12 mouse cellular contexts compared by ENCODE assay signal in genomic region chr11:107513047-107513446, GRCm38 (mm10). TPM values are rescaled to one million over a fixed set of nuclear protein-coding genes. Genes with fewer than 3 reads are reported as not detected.
DNase-seq lines count a peak whose midpoint lies in the region; ATAC-seq and TF ChIP-seq lines count a peak whose summit lies in the region.
"Had no signal": no experiment of that assay in that cellular context is flagged by ENCODE, and none has a peak within 500 bp of the region (broad histone marks: within the 10 kb centered on the region; RNA-seq: fewer than 3 reads in every experiment).

No protein-coding gene starts in this region.

- no peaks in the 10 kb centered on the region for H3K27me3 ChIP-seq in heart, embryonic 10.5 days (ENCODE audit: insufficient read depth, poor library complexity, severe bottlenecking)
- H3K27me3 ChIP-seq in lung, embryonic 16.5 days (ENCODE audit: control insufficient read depth, insufficient read depth, low read depth, low read length), result no peaks in the 10 kb centered on the region
- H3K27me3 ChIP-seq in heart, embryonic 12.5 days (replicated peaks), result no peaks in the 10 kb centered on the region
- H3K27me3 ChIP-seq in midbrain, embryonic 16.5 days (ENCODE audit: control insufficient read depth, insufficient read depth, low read depth, low read length), result no peaks in the 10 kb centered on the region

- peak; percentile 13; the same call in 1 of the 2 replicates for ATAC-seq in lung, embryonic 16.5 days (ENCODE audit: low read depth)
- no peak for ATAC-seq in heart, embryonic 12.5 days (ENCODE audit: insufficient number of reproducible peaks, low FRiP score)
- peak; percentile 54 for ATAC-seq in midbrain, embryonic 16.5 days
- ATAC-seq: forebrain, embryonic 13.5 days had no signal

- 77% methylated on average over 10 of the region's 10 CpGs for WGBS in heart, embryonic 10.5 days
- 50% methylated on average over 10 of the region's 10 CpGs for WGBS in lung, embryonic 16.5 days
- WGBS in lung, adult 2 months, result 41% methylated on average over 10 of the region's 10 CpGs
- 52% methylated on average over 10 of the region's 10 CpGs for WGBS in heart, embryonic 12.5 days
- 68% methylated on average over 10 of the region's 10 CpGs for WGBS in midbrain, embryonic 16.5 days

- no peak overlapping the region for H3K4me3 ChIP-seq in heart, embryonic 10.5 days
- no peak overlapping the region for H3K4me3 ChIP-seq in lung, embryonic 16.5 days (ENCODE audit: low read length)
- H3K4me3 ChIP-seq in lung, adult 2 months (replicated peaks; ENCODE audit: extremely low read depth, low read depth, low read length), result no peak overlapping the region
- no peak overlapping the region for H3K4me3 ChIP-seq in heart, embryonic 12.5 days
- H3K4me3 ChIP-seq in midbrain, embryonic 16.5 days (ENCODE audit: low read depth, low read length), result no peak overlapping the region
- H3K4me3 ChIP-seq: forebrain, embryonic 13.5 days; hindbrain, embryonic 13.5 days; left cerebral cortex, adult 2 months had no signal

- no peak for TF ChIP-seq POLR2A in lung, adult 2 months (IDR thresholded peaks at IDR 0.05; ENCODE audit: borderline replicate concordance, extremely low read depth, low read depth, low read length)

- DNase-seq in heart, adult 8-10 months (ENCODE audit: low spot score), result peak; percentile 17
- no peak for DNase-seq in heart, embryonic 10.5 days (ENCODE audit: low spot score)
- DNase-seq in lung, adult 2 months, result no peak
- no peak for DNase-seq in ovary, postnatal 14 days (ENCODE audit: low spot score)
- DNase-seq in layer of hippocampus, postnatal 36 days, result no peak
- DNase-seq: lung, postnatal 4 days had no signal

- no peak overlapping the region for H3K4me2 ChIP-seq in lung, embryonic 16.5 days (ENCODE audit: low read depth, low read length)
- H3K4me2 ChIP-seq in heart, embryonic 12.5 days, result no peak overlapping the region
- no peak overlapping the region for H3K4me2 ChIP-seq in midbrain, embryonic 16.5 days (ENCODE audit: low read length)
- H3K4me2 ChIP-seq: forebrain, embryonic 13.5 days; hindbrain, embryonic 13.5 days had no signal

- no peak overlapping the region for H3K27ac ChIP-seq in heart, embryonic 10.5 days
- no peak overlapping the region for H3K27ac ChIP-seq in lung, embryonic 16.5 days (ENCODE audit: low read length)
- H3K27ac ChIP-seq in heart, embryonic 12.5 days (ENCODE audit: poor library complexity, severe bottlenecking), result 0 out of 2 replicates have a peak overlapping the region, but pooled peaks have one; percentile 23
- no peak overlapping the region for H3K27ac ChIP-seq in midbrain, embryonic 16.5 days (ENCODE audit: low read length)
- H3K27ac ChIP-seq: forebrain, embryonic 13.5 days; hindbrain, embryonic 13.5 days; left cerebral cortex, adult 2 months had no signal

- H3K36me3 ChIP-seq in heart, embryonic 10.5 days, result no peaks in the 10 kb centered on the region
- no peaks in the 10 kb centered on the region for H3K36me3 ChIP-seq in lung, embryonic 16.5 days (ENCODE audit: control insufficient read depth, insufficient read depth, low read length)
- H3K36me3 ChIP-seq in heart, embryonic 12.5 days, result no peaks in the 10 kb centered on the region
- no peaks in the 10 kb centered on the region for H3K36me3 ChIP-seq in midbrain, embryonic 16.5 days (ENCODE audit: control insufficient read depth, insufficient read depth, low read length)
- H3K36me3 ChIP-seq: hindbrain, embryonic 13.5 days had no signal

- H3K9me3 ChIP-seq in heart, embryonic 10.5 days, result no peaks in the 10 kb centered on the region
- H3K9me3 ChIP-seq in lung, embryonic 16.5 days (ENCODE audit: control insufficient read depth, low read length), result no peaks in the 10 kb centered on the region
- H3K9me3 ChIP-seq in heart, embryonic 12.5 days (replicated peaks), result no peaks in the 10 kb centered on the region
- no peaks in the 10 kb centered on the region for H3K9me3 ChIP-seq in midbrain, embryonic 16.5 days (replicated peaks; ENCODE audit: control insufficient read depth, low read length, poor library complexity, severe bottlenecking)
- H3K9me3 ChIP-seq: forebrain, embryonic 13.5 days; hindbrain, embryonic 13.5 days had no signal

- H3K9ac ChIP-seq in lung, embryonic 16.5 days (ENCODE audit: low read length), result no peak overlapping the region
- no peak overlapping the region for H3K9ac ChIP-seq in heart, embryonic 12.5 days
- H3K9ac ChIP-seq in midbrain, embryonic 16.5 days (ENCODE audit: low read depth, low read length), result no peak overlapping the region
- H3K9ac ChIP-seq: forebrain, embryonic 13.5 days; hindbrain, embryonic 13.5 days had no signal

- H3K4me1 ChIP-seq in heart, embryonic 10.5 days, result peaks cover 38% of the 10 kb centered on the region
- H3K4me1 ChIP-seq in lung, embryonic 16.5 days (replicated peaks; ENCODE audit: control insufficient read depth, insufficient read depth, low read length), result peaks cover 8% of the 10 kb centered on the region
- no peaks in the 10 kb centered on the region for H3K4me1 ChIP-seq in lung, adult 2 months (ENCODE audit: control insufficient read depth, insufficient read depth, low read length)
- peaks cover 23% of the 10 kb centered on the region for H3K4me1 ChIP-seq in heart, embryonic 12.5 days (replicated peaks)
- peaks cover 9% of the 10 kb centered on the region for H3K4me1 ChIP-seq in midbrain, embryonic 16.5 days (ENCODE audit: control insufficient read depth, insufficient read depth, low read length)

- no peak for TF ChIP-seq CTCF in lung, adult 2 months (IDR thresholded peaks at IDR 0.05; ENCODE audit: insufficient read depth, low read length)

RNA-seq across cellular contexts. Expression of gene Psmd12, which starts 33.8 kb away (rescaled TPM):
- total RNA-seq in heart, adult 8-10 months (2022), result 100 to 1,000 TPM in 1 of 4 experiments, 10 to 100 TPM in 3; 88.4 to 102 (median 91.0) TPM
- 191 and 223 TPM in 2 replicates for polyA plus RNA-seq in heart, embryonic 10.5 days (2016; fragmentation: Nextera tagmentation; extraction: Ambion mirVana)
- 152 and 157 TPM in 2 replicates for polyA plus RNA-seq in lung, embryonic 16.5 days (2015; fragmentation: Nextera tagmentation; extraction: Ambion mirVana)
- 8.3 and 12.9 TPM in 2 replicates for polyA plus RNA-seq in lung, adult 2 months (2012; rRNA removed)
- 156 and 160 TPM in 2 replicates for polyA plus RNA-seq in heart, embryonic 12.5 days (2016; fragmentation: Nextera tagmentation; extraction: Ambion mirVana)
- polyA plus RNA-seq in midbrain, embryonic 16.5 days (2015; fragmentation: Nextera tagmentation; extraction: Ambion mirVana), result 155 and 156 TPM in 2 replicates
- 10 to 100 TPM; 67.9 to 70.2 TPM for total RNA-seq in layer of hippocampus, postnatal 36 days (2021)

RNA-seq across cellular contexts. Expression of gene Helz, which starts 34.7 kb away (rescaled TPM):
- total RNA-seq in heart, adult 8-10 months (2022), result 10 to 100 TPM; 25.1 to 29.3 (median 26.2) TPM
- 20.9 and 22.4 TPM in 2 replicates for polyA plus RNA-seq in heart, embryonic 10.5 days (2016; fragmentation: Nextera tagmentation; extraction: Ambion mirVana)
- 21.3 and 21.4 TPM in 2 replicates for polyA plus RNA-seq in lung, embryonic 16.5 days (2015; fragmentation: Nextera tagmentation; extraction: Ambion mirVana)
- polyA plus RNA-seq in lung, adult 2 months (2012; rRNA removed), result 13.1 and 15.4 TPM in 2 replicates
- polyA plus RNA-seq in heart, embryonic 12.5 days (2016; fragmentation: Nextera tagmentation; extraction: Ambion mirVana), result 19.5 and 22.8 TPM in 2 replicates
- 16.6 and 18.3 TPM in 2 replicates for polyA plus RNA-seq in midbrain, embryonic 16.5 days (2015; fragmentation: Nextera tagmentation; extraction: Ambion mirVana)
- total RNA-seq in layer of hippocampus, postnatal 36 days (2021), result 10 to 100 TPM; 41.4 to 52.6 TPM

RNA-seq across cellular contexts. Expression of gene Pitpnc1, which starts 42.5 kb away (rescaled TPM):
- 10 to 100 TPM; 69.0 to 82.6 (median 74.0) TPM for total RNA-seq in heart, adult 8-10 months (2022)
- polyA plus RNA-seq in heart, embryonic 10.5 days (2016; fragmentation: Nextera tagmentation; extraction: Ambion mirVana), result 6.6 and 11.6 TPM in 2 replicates
- polyA plus RNA-seq in lung, embryonic 16.5 days (2015; fragmentation: Nextera tagmentation; extraction: Ambion mirVana), result 16.2 and 16.8 TPM in 2 replicates
- 27.2 and 39.0 TPM in 2 replicates for polyA plus RNA-seq in lung, adult 2 months (2012; rRNA removed)
- 7.9 and 8.2 TPM in 2 replicates for polyA plus RNA-seq in heart, embryonic 12.5 days (2016; fragmentation: Nextera tagmentation; extraction: Ambion mirVana)
- 44.8 and 48.0 TPM in 2 replicates for polyA plus RNA-seq in midbrain, embryonic 16.5 days (2015; fragmentation: Nextera tagmentation; extraction: Ambion mirVana)
- total RNA-seq in layer of hippocampus, postnatal 36 days (2021), result 10 to 100 TPM; 48.9 to 53.6 TPM

Comparison
In these comparisons a context has a peak if more than half of its experiments do, and no peak if none do; other contexts are left out.
1. RNA of gene Psmd12, which starts 33.8 kb away (polyA plus RNA-seq): 191 to 223 TPM in heart, embryonic 10.5 days, 152 to 157 TPM in lung, embryonic 16.5 days, 156 to 160 TPM in heart, embryonic 12.5 days and 155 to 156 TPM in midbrain, embryonic 16.5 days; 8.3 to 12.9 TPM in lung, adult 2 months; every median in the first group is over 10 times any median in the second.